Mouse (Mus musculus) CD4-positive, CD25-positive, alpha-beta regulatory T cell, adult 2 months (primary cell): ENCODE measurements around the gene Itgb4.
"Not testable (repeated sequence)": the region's sequence is repeated elsewhere in the genome, so short reads cannot be mapped to it uniquely, and the experiment has no call there.

ENCODE experiments used
- DNase-seq: peaks from one replicate; pipeline ENCODE4 v3.0.0-alpha.2; 2012; ENCODE audit warnings: low read depth, low spot score

Gene Itgb4

GRCm38 (mm10) chr11:116008832-116009375, 34.4 kb downstream of the Itgb4 start:
- DNase-seq: no peak

DNA sequence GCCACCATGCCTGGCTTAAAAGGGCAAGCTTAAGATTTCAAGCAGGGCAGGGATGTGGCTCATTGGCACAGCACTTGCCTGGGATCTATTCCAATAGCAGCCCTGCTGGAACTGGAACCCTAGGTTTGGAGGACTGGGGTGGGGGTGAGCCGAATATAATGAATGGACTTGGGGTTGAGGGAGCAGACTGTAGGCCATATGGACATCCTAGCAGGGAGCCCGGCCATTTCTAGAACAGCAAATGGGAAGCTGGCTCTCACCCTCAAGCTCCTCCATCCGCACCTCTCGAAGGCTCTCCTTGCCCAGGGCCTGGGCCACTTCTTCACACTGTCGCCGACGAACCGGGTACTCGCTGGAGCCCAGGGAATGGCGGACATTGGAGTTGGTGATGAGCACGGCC, 35.2 kb downstream of the Itgb4 start:
- no peak for DNase-seq

DNA sequence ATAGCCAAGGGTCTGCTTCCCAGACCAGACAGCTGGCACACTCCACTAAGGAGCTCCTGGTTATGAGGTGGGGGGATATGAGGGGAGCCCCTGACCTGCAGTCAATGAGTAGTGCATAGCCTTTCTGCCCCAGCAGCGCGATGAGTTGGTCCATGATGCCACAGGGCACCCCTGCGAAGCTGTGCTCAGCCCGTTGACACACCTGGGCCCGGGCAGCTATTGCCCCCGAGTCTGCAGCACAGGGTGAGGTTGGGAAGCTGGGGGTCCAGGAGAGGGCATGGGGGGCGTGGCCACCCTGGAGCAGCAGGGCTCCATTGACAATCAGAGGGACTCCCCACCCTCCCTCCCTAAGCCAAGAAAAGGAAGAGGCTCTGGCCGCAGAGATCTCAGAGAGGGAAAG, 35.6 kb downstream of the Itgb4 start:
- DNase-seq: no peak

DNA sequence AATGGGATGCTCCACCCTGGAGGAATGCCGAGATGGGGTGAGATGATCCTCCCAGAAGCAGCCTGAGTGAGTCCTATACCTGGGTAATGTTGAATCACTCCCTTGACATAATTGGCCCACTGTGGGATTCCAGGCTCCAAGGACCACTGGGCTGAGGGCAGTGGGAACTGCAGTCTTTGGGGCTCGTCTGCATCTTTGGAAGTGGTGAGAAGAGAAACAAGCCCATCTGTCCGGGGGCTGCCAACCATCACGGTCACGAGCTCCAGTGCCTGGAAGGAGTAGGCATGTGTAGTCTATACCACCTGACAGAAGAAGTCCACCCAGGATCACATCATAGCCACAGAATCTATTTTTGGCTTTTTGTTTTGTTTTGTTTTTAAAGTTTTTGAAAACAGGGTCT, 36.4 kb downstream of the Itgb4 start:
- no peak for DNase-seq

- DNase-seq: no peak
Measured at GRCm38 (mm10) chr11:116011529-116012261, 37.2 kb downstream of the Itgb4 start.

- peak; percentile 94 for DNase-seq
Measured at GRCm38 (mm10) chr11:116012262-116012947, 37.9 kb downstream of the Itgb4 start, which contains the start of gene Galk1. Gene Galk1, minus strand, starts transcription at chr11:116012719.

- DNase-seq: no peak
Measured at GRCm38 (mm10) chr11:116014821-116015220, 40.3 kb downstream of the Itgb4 start.

DNA sequence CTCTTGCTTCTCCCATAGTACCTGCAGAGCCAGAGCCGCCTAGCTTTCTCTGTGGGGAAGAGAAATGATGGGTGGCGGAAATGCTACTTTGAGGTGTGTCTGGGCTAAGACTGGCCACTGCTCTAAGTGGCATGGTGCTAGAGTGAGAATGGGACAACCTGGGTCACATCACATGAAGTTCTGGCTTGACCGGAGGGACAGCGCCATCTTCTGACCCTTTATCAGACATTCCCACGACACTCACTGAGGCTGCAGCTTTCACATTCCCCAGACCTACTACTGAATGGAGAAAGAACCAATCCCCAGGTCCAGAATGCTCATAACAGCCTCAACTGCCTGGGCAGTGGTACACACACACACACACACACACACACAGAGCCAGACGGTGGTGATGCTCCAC, 43.6 kb downstream of the Itgb4 start:
- peak; percentile 55 for DNase-seq

- DNase-seq: not testable (repeated sequence)
Measured at GRCm38 (mm10) chr11:116018867-116019266, 44.4 kb downstream of the Itgb4 start.

GRCm38 (mm10) chr11:116019360-116019791, 44.9 kb downstream of the Itgb4 start:
- no peak for DNase-seq

- DNase-seq: peak; percentile 38
Measured at GRCm38 (mm10) chr11:116019976-116020411, 45.5 kb downstream of the Itgb4 start.

GRCm38 (mm10) chr11:116020519-116020922, 46.0 kb downstream of the Itgb4 start:
- peak; percentile 62 for DNase-seq

DNA sequence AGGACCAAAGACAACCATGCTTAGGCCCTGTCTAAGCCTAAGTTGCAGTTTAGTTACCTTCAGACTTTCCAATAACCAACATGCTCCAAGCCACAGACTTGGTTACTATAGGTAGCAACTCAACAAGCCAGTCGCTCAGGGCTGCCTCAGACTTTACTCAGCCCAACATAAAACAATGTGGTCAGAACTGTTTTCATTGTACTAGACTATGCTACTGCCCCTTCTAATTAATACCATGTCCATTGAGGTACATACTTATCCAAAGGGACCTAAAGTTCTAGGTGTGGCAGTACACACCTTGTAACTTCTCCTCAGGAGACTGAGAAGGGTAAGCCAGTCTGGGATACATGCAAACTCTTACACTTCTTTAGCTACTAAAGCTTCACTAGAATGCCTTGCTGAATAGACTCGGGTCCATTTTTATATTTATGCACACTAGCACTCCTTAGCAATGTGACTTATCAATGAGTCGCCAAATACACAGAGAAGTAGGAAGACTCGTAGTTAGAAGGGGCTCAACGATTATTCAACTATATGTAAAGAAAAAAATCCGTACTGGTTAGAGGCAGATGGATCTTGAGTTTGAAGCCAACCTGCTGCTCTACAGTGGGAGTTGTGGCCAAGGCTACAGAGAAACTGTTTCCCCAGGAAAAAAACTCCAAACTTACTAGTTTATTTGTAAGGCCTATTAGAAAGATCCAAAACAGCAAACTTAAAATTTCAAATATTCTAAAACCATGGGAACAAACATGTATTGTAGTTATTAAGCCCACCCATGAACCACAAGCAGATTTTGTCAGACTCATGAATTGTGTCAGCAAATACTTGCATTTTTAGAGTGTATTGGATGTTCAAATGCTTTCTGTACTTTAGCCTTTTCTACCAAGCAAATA, 47.1 kb downstream of the Itgb4 start:
- DNase-seq: peak; percentile 38

DNA sequence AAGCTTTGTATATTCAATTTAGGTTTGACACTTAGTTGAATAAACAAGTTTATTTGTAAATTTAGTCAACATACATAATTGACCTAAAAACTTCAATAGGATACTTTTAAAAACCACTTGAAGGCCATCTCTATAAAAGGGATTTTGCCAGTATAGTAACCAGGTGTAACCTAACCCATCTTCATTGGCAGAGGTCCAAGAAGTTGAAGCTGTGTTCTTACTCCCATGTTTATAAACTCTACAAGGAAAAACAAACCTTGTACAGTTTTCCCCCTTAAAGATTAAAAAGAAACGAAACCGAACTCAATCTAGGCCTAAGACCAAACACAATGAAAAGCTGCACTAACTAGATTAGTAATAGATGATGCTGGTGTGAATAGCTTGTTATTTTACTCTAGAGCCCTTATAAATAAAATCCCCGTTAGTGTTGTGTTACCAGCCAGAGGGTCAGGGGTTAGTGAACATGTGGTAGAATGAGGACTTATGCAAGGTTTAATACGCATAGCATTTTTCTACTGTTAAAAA, 47.8 kb downstream of the Itgb4 start:
- DNase-seq: peak; percentile 36

GRCm38 (mm10) chr11:116023074-116023770, 48.7 kb downstream of the Itgb4 start:
- peak; percentile 53 for DNase-seq

- DNase-seq: peak; percentile 91
Measured at GRCm38 (mm10) chr11:116023771-116024355, 49.4 kb downstream of the Itgb4 start.

DNA sequence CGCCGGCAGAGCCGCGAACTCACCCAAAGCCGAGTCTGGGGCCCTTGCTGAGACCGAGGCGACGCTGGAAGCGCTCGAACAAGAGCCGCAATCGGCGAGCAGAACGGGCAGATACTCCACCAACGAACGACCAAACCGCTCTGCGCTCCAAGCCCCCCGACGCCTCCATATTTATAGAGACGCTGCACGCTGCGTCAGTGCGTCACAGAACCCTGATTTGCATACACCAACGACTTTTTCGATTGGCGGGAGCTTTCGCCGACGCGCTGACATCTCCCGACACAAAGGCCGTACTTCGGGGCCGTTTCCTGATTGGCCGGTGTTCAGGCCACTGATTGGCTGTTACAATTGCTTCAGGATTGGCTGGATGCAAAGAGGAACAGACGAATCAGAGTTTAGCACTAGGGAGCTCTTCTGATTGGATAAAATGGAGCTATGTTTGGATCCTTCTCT, 49.9 kb downstream of the Itgb4 start:
- DNase-seq: peak; percentile 98

DNA sequence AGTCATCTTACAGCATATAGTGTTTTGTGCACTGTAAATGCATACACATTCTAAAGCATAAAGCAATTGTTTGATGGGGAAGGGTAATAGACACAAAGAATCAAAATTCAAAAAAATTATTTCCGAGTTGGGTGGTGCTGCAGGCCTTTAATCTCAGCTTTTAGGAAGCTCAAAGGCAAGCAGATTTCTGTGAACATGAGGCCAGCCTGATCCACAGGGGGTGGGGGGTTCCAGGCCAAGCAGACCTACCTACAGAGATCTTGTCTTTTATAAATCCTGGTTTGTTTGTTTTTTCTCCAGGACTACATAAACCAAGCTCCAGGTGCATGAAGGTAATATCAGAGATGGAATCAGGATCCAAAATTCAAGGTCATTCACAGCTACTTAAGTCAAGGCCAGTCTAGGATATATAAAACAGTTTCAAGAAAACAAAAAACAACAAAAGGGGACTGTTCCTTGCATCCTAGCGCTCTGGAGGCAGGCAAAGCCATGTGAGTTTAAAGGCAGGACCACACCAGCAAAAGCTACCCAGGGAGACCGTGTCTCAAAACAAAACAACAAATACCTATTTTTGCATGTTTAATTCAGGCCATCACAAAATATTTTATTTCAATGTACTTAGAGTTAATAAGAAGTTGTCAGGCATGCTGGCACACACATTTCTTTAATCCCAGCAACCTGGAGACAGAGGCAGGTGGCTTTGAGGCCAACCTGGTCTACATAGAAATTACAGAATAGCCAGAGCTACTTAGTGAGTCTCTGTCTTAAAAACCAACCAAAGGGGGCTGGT, 50.7 kb downstream of the Itgb4 start:
- no peak for DNase-seq

GRCm38 (mm10) chr11:116027756-116028155, 53.2 kb downstream of the Itgb4 start, which contains the start of gene H3f3b:
Gene H3f3b, minus strand, starts transcription at chr11:116027962.
- DNase-seq: no peak
